Mouse (Mus musculus) kidney, postnatal 0 days (tissue): Measurements from ENCODE around the gene Hnrnpa0. TPM values are rescaled to one million over a fixed set of nuclear protein-coding genes. Genes with fewer than 3 reads are reported as not detected.
"Not testable (repeated sequence)": the region's sequence is repeated elsewhere in the genome, so short reads cannot be mapped to it uniquely, and the experiment has no call there.

ENCODE experiments used
- ATAC-seq: fragments of 200-750 bp; cut with Nextera tagmentation; replicated peaks from 2 replicates; pipeline ENCODE4 v1.8.0; 2017; ENCODE audit warnings: low read depth, moderate number of reproducible peaks, moderate TSS enrichment, moderate library complexity; ENCODE audit not compliant: low FRiP score
- DNase-seq: peaks from one replicate; pipeline ENCODE4 v3.0.0-alpha.2; 2016; ENCODE audit warnings: low spot score
- H3K27ac ChIP-seq: fragments of 300-500 bp; sonication (generic); 2 replicates; pipeline ENCODE4 v1.5.1; 2014; ENCODE audit warnings: mild to moderate bottlenecking
- H3K27me3 ChIP-seq: fragments of 300-500 bp; sonication (generic); 2 replicates; pipeline ENCODE4 v1.6.1; 2014; ENCODE audit warnings: low read length, mixed read lengths; ENCODE audit not compliant: insufficient read depth
- H3K36me3 ChIP-seq: fragments of 300-500 bp; sonication (generic); 2 replicates; pipeline ENCODE4 v1.6.1; 2014; ENCODE audit warnings: low read length, mixed read lengths; ENCODE audit not compliant: insufficient read depth
- H3K4me1 ChIP-seq: fragments of 300-500 bp; sonication (generic); replicated peaks from 2 replicates; pipeline ENCODE4 v1.6.1; 2014; ENCODE audit warnings: antibody characterized with exemption, low read length, mixed read lengths; ENCODE audit not compliant: insufficient read depth
- H3K4me2 ChIP-seq: fragments of 300-500 bp; sonication (generic); 2 replicates; pipeline ENCODE4 v1.6.1; 2014; ENCODE audit warnings: mild to moderate bottlenecking, low read length, moderate library complexity, mixed read lengths
- H3K4me3 ChIP-seq: fragments of 300-500 bp; sonication (generic); replicated peaks from 2 replicates; pipeline ENCODE4 v1.5.1; 2014; ENCODE audit warnings: low read depth, low read length
- H3K9ac ChIP-seq: fragments of 300-500 bp; sonication (generic); 2 replicates; pipeline ENCODE4 v1.6.1; 2014; ENCODE audit warnings: low read depth, low read length
- H3K9me3 ChIP-seq: fragments of 300-500 bp; sonication (generic); replicated peaks from 2 replicates; pipeline ENCODE4 v1.6.1; 2016; ENCODE audit warnings: low read length, inconsistent platforms, mixed read lengths
- CTCF ChIP-seq: IDR thresholded peaks from 2 replicates; pipeline ENCODE4 v1.5.1; 2016; ENCODE audit warnings: antibody characterized with exemption, low read depth, mild to moderate bottlenecking, moderate library complexity
- WGBS: fragments of 180-500 bp; shearing (Covaris S2); extraction: QIAGEN DNeasy Blood & Tissue Kit; methylation state at CpG from one replicate; pipeline ENCODE4 v1.1.7; 2014; 5-methylcytosine and 5-hydroxymethylcytosine counted together
- polyA plus RNA-seq: library from polyadenylated mRNA; unstranded; fragments of >200 nt; fragmentation: Nextera tagmentation; extraction: Ambion mirVana; gene quantifications from 2 replicates; pipeline ENCODE4 v1.2.1, GENCODE M21; 2015

Gene Hnrnpa0
- polyA plus RNA-seq, 1 experiment from 2014 or later = 54.7 TPM

DNA sequence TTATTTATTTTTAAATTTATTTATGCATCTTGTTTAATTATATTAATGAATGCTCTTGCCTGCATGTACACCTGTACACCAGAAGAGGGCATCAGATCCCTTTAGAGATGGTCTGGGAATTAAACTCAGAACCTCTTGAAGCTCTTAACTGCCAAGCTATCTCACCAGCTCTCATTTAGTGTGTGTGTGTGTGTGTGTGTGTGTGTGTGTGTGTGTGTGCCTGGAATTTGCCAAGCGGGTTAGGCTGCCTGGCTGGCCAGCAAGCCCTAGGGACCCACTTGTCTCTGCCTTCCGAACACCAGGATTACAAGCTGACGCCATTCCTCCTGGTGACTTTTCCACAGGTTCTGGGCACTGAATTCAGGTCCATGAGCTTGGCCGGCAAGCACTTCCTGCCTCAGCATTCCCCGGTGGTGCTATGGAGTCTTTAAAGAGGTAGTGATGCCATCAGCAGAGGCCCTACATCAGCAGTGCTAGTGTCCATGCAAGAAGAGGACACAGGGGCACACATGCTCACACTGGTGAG, 20.7 kb upstream of the Hnrnpa0 start:
- ATAC-seq = peak; percentile 55
- Histone ChIP-seq H3K4me2 (peak overlapping the region; percentile 76), H3K9ac (no peak overlapping the region), H3K4me1 (no peaks in the 10 kb centered on the region), H3K9me3 (no peaks in the 10 kb centered on the region), H3K27ac (no peak overlapping the region; the same call in 1 of the 2 replicates), H3K36me3 (no peaks in the 10 kb centered on the region), H3K27me3 (no peaks in the 10 kb centered on the region), H3K4me3 (peak overlapping the region; percentile 29)
- peak; percentile 77 for DNase-seq
- peak; percentile 76 for TF ChIP-seq CTCF
- 40% methylated on average over 5 of the region's 5 CpGs for WGBS

DNA sequence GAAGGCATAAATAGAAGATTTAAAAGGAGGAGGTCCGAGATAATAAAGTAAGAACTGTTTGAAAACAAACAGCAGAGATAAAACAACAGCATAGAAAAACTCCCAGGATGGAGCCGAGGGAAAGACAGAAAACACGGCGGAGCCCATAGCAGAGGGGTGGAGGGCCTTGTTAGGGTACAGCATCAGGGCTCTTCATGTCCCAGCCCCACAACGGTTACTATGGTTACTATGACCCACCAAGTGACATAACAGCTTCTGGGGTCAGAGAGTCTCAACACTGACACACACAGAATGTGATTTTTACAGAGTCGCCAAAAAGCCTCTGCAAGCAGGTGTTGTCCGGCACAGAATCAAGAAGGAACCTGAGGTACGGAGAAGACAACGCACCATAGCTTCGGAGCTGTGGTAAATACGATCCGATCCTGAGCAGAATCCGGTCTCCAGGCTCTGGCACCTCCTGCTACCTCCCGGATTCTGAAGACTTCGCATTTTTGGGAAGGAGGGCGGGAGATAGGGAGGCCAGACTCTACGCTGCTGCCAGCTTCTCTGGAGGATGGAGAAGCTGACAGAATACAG, 20.0 kb upstream of the Hnrnpa0 start:
- H3K27me3 ChIP-seq = no peaks in the 10 kb centered on the region
- peak overlapping the region; percentile 35; the same call in 1 of the 2 replicates for H3K9ac ChIP-seq
- under 1% methylated on average over 17 of the region's 17 CpGs for WGBS
- peak overlapping the region; percentile 63; the same call in 1 of the 2 replicates for H3K27ac ChIP-seq
- ATAC-seq = peak; percentile 90
- no peak for TF ChIP-seq CTCF
- H3K4me1 ChIP-seq = no peaks in the 10 kb centered on the region
- H3K4me2 ChIP-seq = peak overlapping the region; percentile 76
- no peaks in the 10 kb centered on the region for H3K36me3 ChIP-seq
- H3K4me3 ChIP-seq = peak overlapping the region; percentile 29
- DNase-seq = peak; percentile 94
- no peaks in the 10 kb centered on the region for H3K9me3 ChIP-seq

DNA sequence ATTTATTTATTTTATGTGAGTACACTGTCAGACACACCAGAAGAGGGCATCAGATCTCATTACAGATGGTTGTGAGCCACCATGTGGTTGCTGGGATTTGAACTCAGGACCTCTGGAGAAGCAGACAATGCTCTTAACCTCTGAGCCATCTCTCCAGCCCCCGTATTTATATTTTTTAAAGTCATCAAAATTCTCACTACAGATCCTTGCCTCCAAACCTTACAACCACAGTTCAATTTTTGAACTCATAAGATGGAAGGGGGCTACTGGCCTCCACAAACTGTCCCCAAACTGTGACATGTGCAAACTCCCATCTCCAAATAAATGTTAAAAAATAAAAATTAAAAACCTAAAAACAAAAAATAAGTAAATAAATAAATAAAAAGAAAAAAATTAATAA, 19.4 kb upstream of the Hnrnpa0 start:
- H3K4me1 ChIP-seq = no peaks in the 10 kb centered on the region
- ATAC-seq = no peak
- no peak overlapping the region for H3K4me2 ChIP-seq
- DNase-seq = no peak
- H3K27me3 ChIP-seq = no peaks in the 10 kb centered on the region
- no peak overlapping the region for H3K27ac ChIP-seq
- TF ChIP-seq CTCF = no peak
- H3K4me3 ChIP-seq = no peak overlapping the region
- no peaks in the 10 kb centered on the region for H3K9me3 ChIP-seq
- no peaks in the 10 kb centered on the region for H3K36me3 ChIP-seq
- WGBS = 78% methylated on average over 1 of the region's 1 CpGs
- H3K9ac ChIP-seq = no peak overlapping the region

DNA sequence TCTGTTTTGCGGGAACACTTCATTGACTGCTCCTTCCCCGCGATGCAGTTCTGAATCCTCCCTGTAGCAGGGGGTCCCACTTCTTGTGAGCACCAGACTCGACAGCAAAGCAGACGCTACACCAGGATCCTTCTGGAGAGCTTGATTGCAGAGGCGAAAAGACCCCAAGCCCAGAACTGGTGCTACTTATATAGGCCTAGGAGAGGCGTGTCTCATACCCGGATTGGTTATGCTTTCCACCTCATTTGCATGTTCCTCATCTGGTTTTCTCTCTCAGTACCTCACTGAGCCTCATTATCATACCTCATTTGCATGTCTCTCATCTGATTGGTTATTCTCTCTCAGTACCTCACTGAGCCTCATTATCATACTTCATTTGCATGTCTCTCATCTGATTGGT, 18.2 kb upstream of the Hnrnpa0 start:
- not testable (repeated sequence) for DNase-seq, H3K27ac ChIP-seq, H3K4me2 ChIP-seq, H3K9ac ChIP-seq, H3K36me3 ChIP-seq, H3K27me3 ChIP-seq, H3K9me3 ChIP-seq, ATAC-seq, H3K4me3 ChIP-seq, H3K4me1 ChIP-seq
- WGBS = 96% methylated on average over 8 of the region's 8 CpGs

DNA sequence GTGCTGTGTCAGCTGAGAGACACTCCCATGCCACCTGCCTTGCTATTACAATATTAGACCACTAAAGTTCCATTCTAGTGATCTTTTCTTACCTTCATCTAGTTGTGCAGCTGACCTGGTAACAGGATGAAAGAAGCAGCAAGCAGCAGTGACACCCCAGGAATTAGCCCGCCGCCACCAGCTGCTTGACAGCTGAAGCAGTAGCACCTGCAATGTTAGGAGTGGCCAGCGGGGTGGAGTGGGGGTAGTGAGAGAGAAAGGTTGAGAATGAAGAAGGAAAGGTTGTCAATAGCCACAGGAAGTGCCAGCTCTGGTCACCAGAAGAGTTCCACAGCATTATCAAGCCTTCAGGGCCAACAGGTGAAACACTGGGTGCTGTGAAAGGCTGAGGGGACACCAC, 3.3 kb upstream of the Hnrnpa0 start:
- no peak for DNase-seq
- no peak overlapping the region for H3K9ac ChIP-seq
- no peaks in the 10 kb centered on the region for H3K36me3 ChIP-seq
- H3K27ac ChIP-seq = no peak overlapping the region
- H3K4me1 ChIP-seq = 0 out of 2 replicates have a peak, but pooled peaks cover 5% of the 10 kb centered on the region
- WGBS = 47% methylated on average over 3 of the region's 3 CpGs
- no peak for ATAC-seq
- H3K27me3 ChIP-seq = no peaks in the 10 kb centered on the region
- TF ChIP-seq CTCF = 0 out of 2 replicates have a peak, but pooled peaks have one; percentile 9
- no peaks in the 10 kb centered on the region for H3K9me3 ChIP-seq
- no peak overlapping the region for H3K4me3 ChIP-seq
- no peak overlapping the region for H3K4me2 ChIP-seq

DNA sequence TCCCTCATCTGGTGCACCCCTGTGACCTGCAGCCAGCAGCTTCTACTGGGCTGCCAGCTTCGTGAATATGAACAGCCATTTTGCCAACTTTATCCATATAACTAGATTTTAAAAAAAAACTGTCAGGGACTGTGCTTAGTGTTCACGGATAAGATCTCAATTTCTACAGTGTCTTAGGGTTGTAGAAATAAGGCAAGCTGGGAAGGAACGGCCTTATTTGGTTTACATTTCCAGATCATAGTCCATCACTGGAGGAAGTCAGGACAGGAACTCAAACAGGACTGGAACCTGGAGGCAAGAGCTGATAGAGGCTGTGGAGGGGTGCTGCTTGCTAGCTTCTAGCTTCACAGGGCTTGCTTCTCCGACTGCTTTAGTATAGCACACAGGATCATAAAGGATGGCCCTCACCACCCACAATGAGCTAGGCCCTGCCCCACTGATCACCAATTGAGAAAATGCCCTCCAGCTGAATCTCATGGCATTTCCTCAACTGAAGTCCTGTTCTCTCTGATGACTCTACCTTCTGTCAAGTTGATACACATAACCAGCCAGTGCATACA, 1.4 kb upstream of the Hnrnpa0 start:
- no peaks in the 10 kb centered on the region for H3K36me3 ChIP-seq
- no peak for TF ChIP-seq CTCF
- ATAC-seq (no peak), DNase-seq (no peak)
- peak overlapping the region; percentile 76 for H3K4me2 ChIP-seq
- no peaks in the 10 kb centered on the region for H3K9me3 ChIP-seq
- H3K4me3 ChIP-seq = peak overlapping the region; percentile 100
- no peaks in the 10 kb centered on the region for H3K27me3 ChIP-seq
- peak overlapping the region; percentile 100 for H3K9ac ChIP-seq
- H3K27ac ChIP-seq = peak overlapping the region; percentile 99
- WGBS = 20% methylated on average over 4 of the region's 4 CpGs
- peaks cover 8% of the 10 kb centered on the region; the same call in 1 of the 2 replicates for H3K4me1 ChIP-seq
